Mouse (Mus musculus): Measurements from ENCODE around the gene Tada1. TPM values are rescaled to one million over a fixed set of nuclear protein-coding genes. Genes with fewer than 3 reads are reported as not detected.
A peak's percentile ranks its signal among the peaks of the same experiment; 100 is the strongest.

Gene Tada1
- polyA plus RNA-seq, 1 experiment from 2014 or later = 63.7 TPM

GRCm38 (mm10) chr1:166360157-166360855, 18.6 kb upstream of the Tada1 start:
- Histone ChIP-seq H3K27ac (no peak overlapping the region), H3K27me3 (0 out of 2 replicates have a peak, but pooled peaks cover 2% of the 10 kb centered on the region), H3K4me1 (no peaks in the 10 kb centered on the region), H3K4me2 (no peak overlapping the region), H3K9me3 (no peaks in the 10 kb centered on the region), H3K9ac (no peak overlapping the region), H3K36me3 (no peaks in the 10 kb centered on the region), H3K4me3 (no peak overlapping the region)
- 27% methylated on average over 14 of the region's 14 CpGs for WGBS
- ATAC-seq (ENCODE audit: insufficient number of reproducible peaks, insufficient read depth, low FRiP score, low TSS enrichment, low read depth) = 0 out of 2 replicates have a peak, but pooled peaks have one; percentile 37

DNA sequence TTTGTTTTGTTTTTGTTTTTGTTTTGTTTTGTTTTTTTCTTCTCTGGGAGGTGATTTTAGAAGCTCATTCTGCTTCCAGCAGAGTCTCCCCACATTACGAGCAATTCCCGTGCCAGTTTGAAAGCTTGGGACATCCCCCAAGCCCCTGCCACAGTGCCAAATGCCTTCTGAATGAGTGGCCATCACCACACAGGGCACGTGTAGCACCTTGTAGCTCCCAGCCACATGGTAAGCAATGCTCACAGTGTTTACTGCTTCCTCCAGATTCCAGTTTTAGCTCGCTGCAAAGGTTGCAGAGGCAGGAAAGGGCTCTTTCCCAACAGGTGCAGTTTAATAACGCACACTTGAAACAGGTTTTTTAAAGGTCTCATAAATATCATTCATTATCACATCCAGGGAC, 18.0 kb upstream of the Tada1 start:
- no peaks in the 10 kb centered on the region for H3K9me3 ChIP-seq
- no peak overlapping the region for H3K27ac ChIP-seq
- no peak overlapping the region for H3K9ac ChIP-seq
- no peak overlapping the region for H3K4me3 ChIP-seq
- 80% methylated on average over 5 of the region's 5 CpGs for WGBS
- no peaks in the 10 kb centered on the region for H3K4me1 ChIP-seq
- ATAC-seq (ENCODE audit: insufficient number of reproducible peaks, insufficient read depth, low FRiP score, low TSS enrichment, low read depth) = no peak
- 0 out of 2 replicates have a peak, but pooled peaks cover 2% of the 10 kb centered on the region for H3K27me3 ChIP-seq
- H3K4me2 ChIP-seq = no peak overlapping the region
- no peaks in the 10 kb centered on the region for H3K36me3 ChIP-seq

- Histone ChIP-seq H3K27me3 (0 out of 2 replicates have a peak, but pooled peaks cover 2% of the 10 kb centered on the region), H3K27ac (no peak overlapping the region), H3K4me2 (no peak overlapping the region), H3K36me3 (no peaks in the 10 kb centered on the region), H3K4me3 (no peak overlapping the region), H3K9me3 (no peaks in the 10 kb centered on the region), H3K9ac (no peak overlapping the region), H3K4me1 (no peaks in the 10 kb centered on the region)
- WGBS = 67% methylated on average over 3 of the region's 3 CpGs
- ATAC-seq (ENCODE audit: insufficient number of reproducible peaks, insufficient read depth, low FRiP score, low TSS enrichment, low read depth) = no peak
Observed at GRCm38 (mm10) chr1:166361842-166362241, 17.1 kb upstream of the Tada1 start.

- WGBS = 59% methylated on average over 3 of the region's 3 CpGs
- H3K27me3 ChIP-seq = 0 out of 2 replicates have a peak, but pooled peaks cover 2% of the 10 kb centered on the region
- no peaks in the 10 kb centered on the region for H3K9me3 ChIP-seq
- no peak overlapping the region for H3K4me3 ChIP-seq
- no peaks in the 10 kb centered on the region for H3K4me1 ChIP-seq
- H3K4me2 ChIP-seq = no peak overlapping the region
- H3K9ac ChIP-seq = no peak overlapping the region
- ATAC-seq (ENCODE audit: insufficient number of reproducible peaks, insufficient read depth, low FRiP score, low TSS enrichment, low read depth) = no peak
- H3K36me3 ChIP-seq = no peaks in the 10 kb centered on the region
- H3K27ac ChIP-seq = no peak overlapping the region
Observed at GRCm38 (mm10) chr1:166362659-166363058, 16.2 kb upstream of the Tada1 start.

DNA sequence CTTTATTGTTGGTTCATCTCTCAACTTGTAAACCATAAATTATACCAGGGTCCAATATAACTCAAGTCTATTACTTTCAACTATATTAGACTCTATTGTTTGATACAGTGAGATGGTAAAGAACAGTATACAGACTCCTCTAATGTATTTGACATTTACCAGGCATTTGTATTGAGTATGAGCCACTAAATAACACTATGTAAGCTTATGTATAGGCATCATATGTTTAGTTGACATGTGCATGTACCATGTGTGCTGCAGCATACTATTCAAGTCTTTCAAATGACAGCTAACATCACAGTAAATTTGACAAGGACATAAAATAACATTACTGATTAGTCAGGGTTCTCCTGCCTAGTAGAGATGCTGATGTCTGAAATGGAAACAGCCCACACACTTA, 15.8 kb upstream of the Tada1 start:
- no peaks in the 10 kb centered on the region for H3K9me3 ChIP-seq
- H3K36me3 ChIP-seq = no peaks in the 10 kb centered on the region
- ATAC-seq (ENCODE audit: insufficient number of reproducible peaks, insufficient read depth, low FRiP score, low TSS enrichment, low read depth) = no peak
- H3K4me1 ChIP-seq = no peaks in the 10 kb centered on the region
- H3K27me3 ChIP-seq = 0 out of 2 replicates have a peak, but pooled peaks cover 2% of the 10 kb centered on the region
- H3K27ac ChIP-seq = no peak overlapping the region
- H3K4me3 ChIP-seq = no peak overlapping the region
- no peak overlapping the region for H3K9ac ChIP-seq
- no peak overlapping the region for H3K4me2 ChIP-seq

GRCm38 (mm10) chr1:166377171-166377570, 1.7 kb upstream of the Tada1 start:
- H3K4me1 ChIP-seq = peaks cover 20% of the 10 kb centered on the region
- WGBS = 72% methylated on average over 6 of the region's 6 CpGs
- no peaks in the 10 kb centered on the region for H3K27me3 ChIP-seq
- no peak overlapping the region for H3K9ac ChIP-seq
- no peaks in the 10 kb centered on the region for H3K9me3 ChIP-seq
- H3K27ac ChIP-seq = no peak overlapping the region
- no peak overlapping the region for H3K4me3 ChIP-seq
- no peak for ATAC-seq (ENCODE audit: insufficient number of reproducible peaks, insufficient read depth, low FRiP score, low TSS enrichment, low read depth)
- H3K36me3 ChIP-seq = no peaks in the 10 kb centered on the region
- no peak overlapping the region for H3K4me2 ChIP-seq

DNA sequence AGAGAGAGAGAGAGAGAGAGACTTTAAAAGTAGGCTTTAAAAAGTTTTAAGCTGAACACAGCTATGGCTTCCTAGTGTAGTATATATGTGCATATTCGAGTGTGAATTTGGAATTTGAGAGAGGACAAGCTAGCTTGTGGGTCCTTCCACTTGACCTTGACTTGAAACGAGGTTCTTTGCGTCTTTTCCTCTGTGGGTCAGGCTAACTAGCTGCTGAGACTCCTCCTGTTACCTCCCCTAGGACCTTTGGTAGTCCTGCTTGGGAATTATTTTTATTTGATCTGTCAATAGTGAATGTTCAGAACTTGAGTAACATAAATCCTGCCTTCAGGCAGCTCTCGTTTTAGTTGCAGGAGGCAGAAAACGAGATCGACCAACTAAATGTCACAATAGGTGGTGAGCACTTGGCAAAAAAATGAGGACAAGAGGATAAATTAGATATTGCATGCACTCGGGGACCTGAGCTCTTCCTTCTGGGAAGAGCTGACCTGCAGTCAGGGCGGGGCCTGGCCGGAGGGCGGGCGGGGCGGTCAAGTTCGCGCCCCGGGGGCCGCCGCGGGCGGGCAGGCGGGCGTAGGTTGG, 375 bp upstream of the Tada1 start:
- Histone ChIP-seq H3K4me3 (peak overlapping the region; percentile 94), H3K27me3 (no peaks in the 10 kb centered on the region), H3K4me1 (peaks cover 20% of the 10 kb centered on the region), H3K4me2 (peak overlapping the region; percentile 71), H3K9ac (peak overlapping the region; percentile 74), H3K9me3 (no peaks in the 10 kb centered on the region), H3K27ac (peak overlapping the region; percentile 83), H3K36me3 (peaks cover 11% of the 10 kb centered on the region)
- no peak for ATAC-seq (ENCODE audit: insufficient number of reproducible peaks, insufficient read depth, low FRiP score, low TSS enrichment, low read depth)
- WGBS = 5% methylated on average over 21 of the region's 21 CpGs

DNA sequence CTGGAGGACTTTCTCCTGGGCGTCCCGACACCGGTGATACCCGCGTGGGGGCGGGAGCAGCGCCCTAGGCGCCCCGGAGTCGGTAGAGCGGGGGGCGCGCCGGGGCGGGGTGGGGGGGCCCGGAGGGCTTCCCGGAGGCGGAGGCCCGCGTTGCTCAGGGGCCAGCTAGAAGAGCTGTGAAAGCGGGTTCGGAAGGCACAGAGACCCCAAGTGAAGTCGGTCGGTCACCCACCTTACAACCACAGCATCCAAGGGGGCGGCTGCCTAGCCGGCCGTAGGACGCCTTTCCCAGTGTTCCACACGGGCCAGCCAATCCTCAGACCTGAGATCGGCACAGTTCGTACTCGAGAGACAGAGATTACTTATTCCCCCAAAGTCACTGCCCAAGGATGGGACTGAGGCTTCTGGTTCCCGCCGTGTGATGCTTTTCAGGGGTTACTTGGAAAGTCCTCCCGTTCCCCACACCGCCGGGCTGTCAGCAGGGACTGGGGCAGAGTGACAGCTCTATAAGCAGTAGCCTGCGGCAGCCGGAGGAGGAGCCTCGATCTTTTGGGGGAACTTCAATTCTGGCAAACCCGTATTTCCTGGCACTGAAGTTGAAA, 834 bp downstream of the Tada1 start:
- H3K27ac ChIP-seq = peak overlapping the region; percentile 95
- no peaks in the 10 kb centered on the region for H3K27me3 ChIP-seq
- under 1% methylated on average over 41 of the region's 41 CpGs for WGBS
- peak overlapping the region; percentile 94 for H3K4me3 ChIP-seq
- ATAC-seq (ENCODE audit: insufficient number of reproducible peaks, insufficient read depth, low FRiP score, low TSS enrichment, low read depth) = peak; percentile 17; the same call in 1 of the 2 replicates
- H3K4me2 ChIP-seq = peak overlapping the region; percentile 71
- no peaks in the 10 kb centered on the region for H3K9me3 ChIP-seq
- H3K36me3 ChIP-seq = peaks cover 21% of the 10 kb centered on the region
- peaks cover 20% of the 10 kb centered on the region for H3K4me1 ChIP-seq
- H3K9ac ChIP-seq = peak overlapping the region; percentile 98

DNA sequence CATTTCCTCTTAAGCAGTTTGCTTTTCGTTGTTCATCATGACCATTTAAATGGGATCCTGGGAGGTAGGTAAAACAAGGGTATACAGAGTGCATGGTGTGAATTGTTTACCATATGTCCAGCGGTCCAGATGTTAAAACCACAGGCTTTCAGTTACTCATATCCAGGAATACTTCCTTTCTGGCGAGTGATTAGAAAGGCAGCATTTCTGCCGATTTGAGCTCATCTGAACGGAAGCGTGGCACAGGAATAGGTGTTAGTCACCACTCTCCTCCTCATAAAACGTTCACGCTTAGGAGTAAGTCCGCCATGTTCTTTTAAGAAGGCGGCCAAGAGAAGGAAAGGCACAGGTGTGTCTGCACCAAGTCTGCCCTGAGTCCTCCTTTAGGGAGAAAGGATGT, 2.4 kb downstream of the Tada1 start:
- WGBS = 87% methylated on average over 10 of the region's 10 CpGs
- ATAC-seq (ENCODE audit: insufficient number of reproducible peaks, insufficient read depth, low FRiP score, low TSS enrichment, low read depth) = no peak
- H3K36me3 ChIP-seq = peaks cover 36% of the 10 kb centered on the region
- peak overlapping the region; percentile 71 for H3K4me2 ChIP-seq
- H3K9me3 ChIP-seq = no peaks in the 10 kb centered on the region
- 0 out of 2 replicates have a peak overlapping the region, but pooled peaks have one; percentile 98 for H3K9ac ChIP-seq
- H3K27ac ChIP-seq = no peak overlapping the region
- H3K4me1 ChIP-seq = peaks cover 20% of the 10 kb centered on the region
- H3K4me3 ChIP-seq = no peak overlapping the region
- no peaks in the 10 kb centered on the region for H3K27me3 ChIP-seq

DNA sequence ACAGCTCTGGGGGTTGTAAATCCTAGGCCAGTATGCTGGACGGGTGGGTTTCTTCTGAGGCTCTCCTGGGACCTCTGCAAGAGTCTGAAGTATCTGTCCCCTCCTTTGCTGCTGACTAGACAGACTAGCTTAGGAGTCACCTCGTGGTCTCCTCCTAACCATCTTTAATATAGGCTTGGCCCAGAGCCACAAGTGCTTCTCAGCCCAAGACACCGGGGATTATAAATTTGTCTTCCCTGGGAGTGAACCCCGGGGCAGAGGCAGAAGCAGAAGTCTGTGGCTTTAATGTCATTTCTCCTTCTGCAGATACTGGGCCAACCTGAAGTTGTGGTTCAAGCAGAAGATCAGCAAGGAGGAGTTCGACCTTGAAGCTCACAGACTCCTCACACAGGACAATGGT, 2.9 kb downstream of the Tada1 start:
- Histone ChIP-seq H3K4me2 (no peak overlapping the region), H3K9ac (0 out of 2 replicates have a peak overlapping the region, but pooled peaks have one; percentile 37), H3K4me3 (no peak overlapping the region), H3K27ac (no peak overlapping the region), H3K27me3 (no peaks in the 10 kb centered on the region), H3K36me3 (peaks cover 41% of the 10 kb centered on the region), H3K9me3 (no peaks in the 10 kb centered on the region), H3K4me1 (peaks cover 20% of the 10 kb centered on the region)
- ATAC-seq (ENCODE audit: insufficient number of reproducible peaks, insufficient read depth, low FRiP score, low TSS enrichment, low read depth) = no peak
- WGBS = 74% methylated on average over 5 of the region's 5 CpGs

GRCm38 (mm10) chr1:166382626-166383025, 3.7 kb downstream of the Tada1 start:
- Histone ChIP-seq H3K27me3 (no peaks in the 10 kb centered on the region), H3K4me2 (no peak overlapping the region), H3K4me1 (peaks cover 20% of the 10 kb centered on the region), H3K27ac (no peak overlapping the region), H3K36me3 (peaks cover 49% of the 10 kb centered on the region), H3K9me3 (no peaks in the 10 kb centered on the region), H3K4me3 (no peak overlapping the region), H3K9ac (no peak overlapping the region)
- 87% methylated on average over 4 of the region's 4 CpGs for WGBS
- no peak for ATAC-seq (ENCODE audit: insufficient number of reproducible peaks, insufficient read depth, low FRiP score, low TSS enrichment, low read depth)

DNA sequence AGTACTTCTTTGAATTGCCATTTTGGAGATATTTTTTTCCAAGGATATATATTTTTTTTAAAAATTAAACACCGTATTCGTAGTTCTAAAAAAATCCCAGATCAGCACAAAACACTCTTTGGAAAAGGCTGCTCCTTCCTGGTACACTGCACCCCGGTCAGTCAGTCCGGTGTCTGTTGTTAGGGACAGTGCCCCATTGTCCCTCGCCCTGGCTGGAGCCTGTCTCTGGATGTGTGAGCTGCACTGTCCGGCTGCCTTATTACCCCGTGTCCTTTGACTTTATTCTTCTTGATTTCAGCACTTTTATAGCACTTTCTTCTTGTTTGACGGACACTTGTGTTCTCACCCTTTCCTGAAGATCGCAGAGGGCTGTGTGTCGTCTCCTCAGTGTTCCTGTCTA, 5.7 kb downstream of the Tada1 start:
- H3K4me2 ChIP-seq = no peak overlapping the region
- peaks cover 17% of the 10 kb centered on the region for H3K4me1 ChIP-seq
- H3K27ac ChIP-seq = no peak overlapping the region
- H3K9me3 ChIP-seq = no peaks in the 10 kb centered on the region
- 91% methylated on average over 10 of the region's 10 CpGs for WGBS
- H3K27me3 ChIP-seq = no peaks in the 10 kb centered on the region
- no peak overlapping the region for H3K9ac ChIP-seq
- no peak for ATAC-seq (ENCODE audit: insufficient number of reproducible peaks, insufficient read depth, low FRiP score, low TSS enrichment, low read depth)
- H3K36me3 ChIP-seq = peaks cover 69% of the 10 kb centered on the region
- no peak overlapping the region for H3K4me3 ChIP-seq
